ENCODE assay signal across 24 mouse cellular contexts in the genomic region with DNA sequence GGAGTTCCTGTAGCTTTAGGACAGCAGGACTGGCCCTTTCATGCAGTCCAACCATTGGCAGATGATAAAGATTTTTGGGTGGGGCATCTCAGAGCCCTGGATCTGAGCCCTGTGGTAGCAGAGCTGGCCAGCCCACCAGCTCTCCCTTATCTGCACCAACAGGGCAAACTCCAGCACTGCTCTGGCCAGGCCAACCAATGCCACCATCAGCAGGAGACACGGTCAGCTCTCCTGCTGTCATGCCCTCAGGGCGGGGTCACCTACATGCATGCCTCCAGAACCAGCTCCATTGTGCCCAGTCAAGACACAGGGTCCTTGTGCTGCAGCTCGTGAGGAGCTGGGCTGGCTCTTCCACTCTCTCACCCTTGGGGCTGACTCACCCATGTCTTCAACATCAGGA. TPM values are rescaled to one million over a fixed set of nuclear protein-coding genes. Genes with fewer than 3 reads are reported as not detected.
DNase-seq lines count a peak whose midpoint lies in the region; ATAC-seq and TF ChIP-seq lines count a peak whose summit lies in the region.
"Had no signal": no experiment of that assay in that cellular context is flagged by ENCODE, and none has a peak within 500 bp of the region (broad histone marks: within the 10 kb centered on the region; RNA-seq: fewer than 3 reads in every experiment).

No protein-coding gene starts in this region.

- no peaks in the 10 kb centered on the region for H3K27me3 ChIP-seq in liver, adult 2 months (ENCODE audit: control insufficient read depth, insufficient read depth, low read length)
- H3K27me3 ChIP-seq: CH12.LX; embryonic facial prominence, embryonic 13.5 days; embryonic facial prominence, embryonic 15.5 days; forebrain, embryonic 15.5 days had no signal

- TF ChIP-seq POLR2A in liver, adult 2 months (IDR thresholded peaks at IDR 0.05; ENCODE audit: extremely low read depth, insufficient read depth, low read length) = no peak

- no peak for TF ChIP-seq CTCF in liver, adult 2 months (IDR thresholded peaks at IDR 0.05; ENCODE audit: low read depth, low read length)
- TF ChIP-seq CTCF in layer of hippocampus, adult 2 months (conservative IDR thresholded peaks at IDR 0.05) = no peak

- peak; percentile 85 for DNase-seq in liver, adult 2 months (ENCODE audit: extremely low read depth, low read depth, low spot score)
- no peak for DNase-seq in liver
- DNase-seq in layer of hippocampus, adult 2 months (ENCODE audit: low spot score in 2 of 2) = no peak
- DNase-seq: adrenal gland, adult 2 months; adrenal gland, postnatal 10 days; adrenal gland, postnatal 25 days; B cell, adult 2 months; cerebellum, adult 11 months; cerebellum, adult 18-20 months; cerebellum, adult 8-10 months; cerebellum, adult 9-11 months; cerebellum, postnatal 14 days; cerebellum, postnatal 36 days; embryo, embryonic 11 days; forebrain, postnatal 0 days had no signal

- H3K4me1 ChIP-seq in liver, adult 2 months (ENCODE audit: control insufficient read depth, insufficient read depth, low read length) = peaks cover 12% of the 10 kb centered on the region

- H3K27ac ChIP-seq in liver, adult 2 months (replicated peaks; ENCODE audit: insufficient read depth, low read depth, low read length) = no peak overlapping the region
- H3K27ac ChIP-seq in layer of hippocampus, adult 2 months = no peak overlapping the region
- H3K27ac ChIP-seq: embryonic facial prominence, embryonic 13.5 days; embryonic facial prominence, embryonic 15.5 days; forebrain, embryonic 13.5 days; forebrain, embryonic 15.5 days had no signal

- 44% methylated on average over 3 of the region's 3 CpGs for WGBS in liver, adult 2 months

- H3K9ac ChIP-seq in liver, adult 2 months (ENCODE audit: low read depth, low read length) = no peak overlapping the region
- H3K9ac ChIP-seq: embryonic facial prominence, embryonic 13.5 days; embryonic facial prominence, embryonic 15.5 days; forebrain, embryonic 13.5 days; forebrain, embryonic 15.5 days; forebrain, postnatal 0 days had no signal

- ATAC-seq in erythroid progenitor cell, adult 5-6 weeks (replicated peaks; ENCODE audit: low FRiP score, poor library complexity, severe bottlenecking) = peak; percentile 22; the same call in 1 of the 2 replicates
- peak; percentile 55 for ATAC-seq in megakaryocyte-erythroid progenitor cell, adult 5-6 weeks (replicated peaks; ENCODE audit: low FRiP score, low TSS enrichment, poor library complexity, severe bottlenecking)
- ATAC-seq: CD4-positive, CD25-positive, alpha-beta regulatory T cell, adult 4 months; forebrain, embryonic 13.5 days; forebrain, embryonic 15.5 days; forebrain, postnatal 0 days had no signal

- no peaks in the 10 kb centered on the region for H3K36me3 ChIP-seq in liver, adult 2 months (ENCODE audit: control insufficient read depth, insufficient read depth, low read length)
- H3K36me3 ChIP-seq: embryonic facial prominence, embryonic 13.5 days; embryonic facial prominence, embryonic 15.5 days; forebrain, embryonic 15.5 days had no signal

- H3K4me3 ChIP-seq in liver, adult 2 months (ENCODE audit: insufficient read depth, low read depth, low read length) = no peak overlapping the region
- no peak overlapping the region for H3K4me3 ChIP-seq in layer of hippocampus, adult 2 months
- H3K4me3 ChIP-seq: embryonic facial prominence, embryonic 13.5 days; embryonic facial prominence, embryonic 15.5 days; erythroblast, embryonic 14.5 days; forebrain, embryonic 13.5 days; forebrain, embryonic 15.5 days had no signal

- peaks cover 10% of the 10 kb centered on the region for H3K79me2 ChIP-seq in liver, adult 2 months (ENCODE audit: control insufficient read depth, insufficient read depth, low read length)

RNA-seq across cellular contexts. Expression of a gene that starts 2.7 kb away (rescaled TPM):
- 6.7 and 7.9 TPM in 2 replicates for total RNA-seq in liver, adult 2 months (2014; rRNA removed)
- polyA plus RNA-seq in liver, adult 2 months (2012; rRNA removed) = 22.9 and 25.0 TPM in 2 replicates
- 12.6 and 24.3 TPM in 2 replicates for total RNA-seq in erythroid progenitor cell, adult 5-6 weeks (2015; ENCODE audit: low replicate concordance)
- total RNA-seq in erythroid progenitor cell, adult 5-6 weeks (2017; ENCODE audit: low replicate concordance) = 8.6 and 12.6 TPM in 2 replicates
- 50.2 and 53.9 TPM in 2 replicates for total RNA-seq in megakaryocyte-erythroid progenitor cell, adult 5-6 weeks (2014; fragmentation: Nextera tagmentation)
- 19.8 and 23.7 TPM in 2 replicates for total RNA-seq in megakaryocyte-erythroid progenitor cell, adult 5-6 weeks (2017)
- total RNA-seq in layer of hippocampus, adult 2 months (2021) = 10 to 100 TPM; 22.8 to 23.4 TPM
